In genomic region chr11:120171168-120171567, GRCm38 (mm10) we compare ENCODE assay signal across 13 mouse cellular contexts. TPM values are rescaled to one million over a fixed set of nuclear protein-coding genes. Genes with fewer than 3 reads are reported as not detected.
DNase-seq lines count a peak whose midpoint lies in the region; ATAC-seq and TF ChIP-seq lines count a peak whose summit lies in the region.
"Had no signal": no experiment of that assay in that cellular context is flagged by ENCODE, and none has a peak within 500 bp of the region (broad histone marks: within the 10 kb centered on the region; RNA-seq: fewer than 3 reads in every experiment).

No protein-coding gene starts in this region.

- H3K27me3 ChIP-seq in heart, embryonic 13.5 days (replicated peaks), result no peaks in the 10 kb centered on the region
- H3K27me3 ChIP-seq in E14TG2a.4 (ENCODE audit: insufficient read depth, low read length), result 0 out of 2 replicates have a peak, but pooled peaks cover 3% of the 10 kb centered on the region
- peaks cover 10% of the 10 kb centered on the region for H3K27me3 ChIP-seq in limb, embryonic 12.5 days
- H3K27me3 ChIP-seq: forebrain, embryonic 15.5 days had no signal

- ATAC-seq in heart, embryonic 13.5 days (ENCODE audit: extremely low read depth, insufficient number of reproducible peaks, low FRiP score, low TSS enrichment), result no peak
- ATAC-seq in limb, embryonic 12.5 days (ENCODE audit: insufficient number of reproducible peaks, insufficient read depth, low FRiP score, low TSS enrichment, low read depth), result no peak
- ATAC-seq: forebrain, embryonic 15.5 days; midbrain, embryonic 16.5 days had no signal

- no peak overlapping the region for H3K4me3 ChIP-seq in heart, embryonic 13.5 days
- peak overlapping the region; percentile 48 for H3K4me3 ChIP-seq in E14TG2a.4 (replicated peaks; ENCODE audit: low read length)
- H3K4me3 ChIP-seq in limb, embryonic 12.5 days (replicated peaks), result no peak overlapping the region
- H3K4me3 ChIP-seq: forebrain, embryonic 15.5 days had no signal

- DNase-seq in heart, adult 8-10 months (ENCODE audit: low spot score), result no peak
- DNase-seq in embryo, embryonic 11 days, result peak; percentile 69
- no peak for DNase-seq in thymus, postnatal 10 days (ENCODE audit: low spot score in 2 of 2)
- no peak for DNase-seq in spleen, postnatal 36 days (ENCODE audit: low spot score in 2 of 2)
- no peak for DNase-seq in c-Kit-positive CD71-positive TER-119-positive erythroid progenitor cells, embryonic 14.5 days (ENCODE audit: low spot score)
- DNase-seq: cerebellum, postnatal 36 days; kidney, postnatal 14 days; thymus, postnatal 25 days had no signal

- H3K4me1 ChIP-seq in heart, embryonic 13.5 days, result peaks cover 57% of the 10 kb centered on the region
- peaks cover 71% of the 10 kb centered on the region for H3K4me1 ChIP-seq in E14TG2a.4 (replicated peaks; ENCODE audit: low read depth, low read length)
- H3K4me1 ChIP-seq in limb, embryonic 12.5 days (replicated peaks), result peaks cover 56% of the 10 kb centered on the region

- no peak overlapping the region for H3K27ac ChIP-seq in heart, embryonic 13.5 days (replicated peaks)
- H3K27ac ChIP-seq in limb, embryonic 12.5 days, result 0 out of 2 replicates have a peak overlapping the region, but pooled peaks have one; percentile 42
- H3K27ac ChIP-seq: forebrain, embryonic 15.5 days had no signal

- no peaks in the 10 kb centered on the region for H3K9me3 ChIP-seq in heart, embryonic 13.5 days
- H3K9me3 ChIP-seq in E14TG2a.4 (ENCODE audit: low read length), result no peaks in the 10 kb centered on the region
- H3K9me3 ChIP-seq in limb, embryonic 12.5 days, result no peaks in the 10 kb centered on the region
- H3K9me3 ChIP-seq: forebrain, embryonic 15.5 days had no signal

- WGBS in heart, embryonic 13.5 days, result 50% methylated on average over 8 of the region's 8 CpGs
- 16% methylated on average over 8 of the region's 8 CpGs for WGBS in limb, embryonic 12.5 days

- H3K36me3 ChIP-seq in heart, embryonic 13.5 days, result no peaks in the 10 kb centered on the region
- H3K36me3 ChIP-seq in E14TG2a.4 (ENCODE audit: insufficient read depth, low read length), result no peaks in the 10 kb centered on the region
- H3K36me3 ChIP-seq in limb, embryonic 12.5 days, result no peaks in the 10 kb centered on the region
- H3K36me3 ChIP-seq: forebrain, embryonic 15.5 days had no signal

- no peak overlapping the region for H3K4me2 ChIP-seq in heart, embryonic 13.5 days
- peak overlapping the region; percentile 6; the same call in 1 of the 2 replicates for H3K4me2 ChIP-seq in limb, embryonic 12.5 days
- H3K4me2 ChIP-seq: forebrain, embryonic 15.5 days had no signal

- peak overlapping the region; percentile 24; the same call in 1 of the 2 replicates for H3K9ac ChIP-seq in heart, embryonic 13.5 days
- no peak overlapping the region for H3K9ac ChIP-seq in limb, embryonic 12.5 days (replicated peaks)
- H3K9ac ChIP-seq: forebrain, embryonic 15.5 days had no signal

- no peak for TF ChIP-seq CTCF in E14TG2a.4 (conservative IDR thresholded peaks at IDR 0.05; ENCODE audit: low read length)

RNA-seq across cellular contexts. Expression of gene Slc38a10, which starts 20.0 kb away (rescaled TPM):
- polyA plus RNA-seq in heart, embryonic 13.5 days (2015; fragmentation: Nextera tagmentation; extraction: Ambion mirVana), result 83.7 and 88.0 TPM in 2 replicates
- total RNA-seq in heart, adult 8-10 months (2022), result 100 to 1,000 TPM in 1 of 4 experiments, 10 to 100 TPM in 3; 88.9 to 104 (median 91.6) TPM
- polyA plus RNA-seq in limb, embryonic 12.5 days (2016; fragmentation: Nextera tagmentation; extraction: Ambion mirVana), result 84.7 and 86.8 TPM in 2 replicates
